Comparison of ENCODE assay signal across 8 mouse cellular contexts in genomic region chr2:32606161-32607142, GRCm38 (mm10). TPM values are rescaled to one million over a fixed set of nuclear protein-coding genes. Genes with fewer than 3 reads are reported as not detected.
DNase-seq lines count a peak whose midpoint lies in the region; ATAC-seq lines count a peak whose summit lies in the region.

No protein-coding gene starts in this region.

- H3K27ac ChIP-seq in embryonic facial prominence, embryonic 13.5 days: peak overlapping the region; percentile 80
- H3K27ac ChIP-seq in heart, embryonic 10.5 days: peak overlapping the region; percentile 94
- H3K27ac ChIP-seq in kidney, embryonic 14.5 days (ENCODE audit: low read depth, low read length): peak overlapping the region; percentile 48; the same call in 1 of the 2 replicates
- peak overlapping the region; percentile 83 for H3K27ac ChIP-seq in liver, embryonic 13.5 days

- DNase-seq in CD4-positive, CD25-positive, alpha-beta regulatory T cell, adult 2 months (ENCODE audit: low read depth, low spot score): peak; percentile 82
- DNase-seq in adrenal gland, postnatal 4 days (ENCODE audit: low spot score in 2 of 2): peak; percentile 61 to 71
- DNase-seq in heart, embryonic 10.5 days (ENCODE audit: low spot score): peak; percentile 92
- peak; percentile 89 for DNase-seq in liver, embryonic 13.5 days
- peak; percentile 83 for DNase-seq in neural tube, embryonic 10.5 days (ENCODE audit: extremely low spot score, low spot score)
- peak; percentile 70 for DNase-seq in telencephalon, adult 2 months (ENCODE audit: low read depth, low spot score)

- H3K27me3 ChIP-seq in embryonic facial prominence, embryonic 13.5 days: no peaks in the 10 kb centered on the region
- H3K27me3 ChIP-seq in heart, embryonic 10.5 days (ENCODE audit: insufficient read depth, poor library complexity, severe bottlenecking): no peaks in the 10 kb centered on the region
- H3K27me3 ChIP-seq in kidney, embryonic 14.5 days (ENCODE audit: control insufficient read depth, insufficient read depth, low read length): no peaks in the 10 kb centered on the region
- no peaks in the 10 kb centered on the region for H3K27me3 ChIP-seq in liver, embryonic 13.5 days

- H3K4me1 ChIP-seq in embryonic facial prominence, embryonic 13.5 days: peaks cover 56% of the 10 kb centered on the region
- H3K4me1 ChIP-seq in heart, embryonic 10.5 days: peaks cover 67% of the 10 kb centered on the region
- peaks cover 25% of the 10 kb centered on the region for H3K4me1 ChIP-seq in kidney, embryonic 14.5 days (ENCODE audit: control insufficient read depth, insufficient read depth, low read length)
- H3K4me1 ChIP-seq in liver, embryonic 13.5 days (replicated peaks): peaks cover 79% of the 10 kb centered on the region

- H3K4me3 ChIP-seq in embryonic facial prominence, embryonic 13.5 days: peak overlapping the region; percentile 74
- H3K4me3 ChIP-seq in heart, embryonic 10.5 days: peak overlapping the region; percentile 82
- peak overlapping the region; percentile 61 for H3K4me3 ChIP-seq in kidney, embryonic 14.5 days (ENCODE audit: low read length)
- H3K4me3 ChIP-seq in liver, embryonic 13.5 days (replicated peaks): peak overlapping the region; percentile 76

- H3K9ac ChIP-seq in embryonic facial prominence, embryonic 13.5 days: peak overlapping the region; percentile 85
- H3K9ac ChIP-seq in kidney, embryonic 14.5 days (ENCODE audit: low read depth, low read length): peak overlapping the region; percentile 74
- peak overlapping the region; percentile 83 for H3K9ac ChIP-seq in liver, embryonic 13.5 days

- 12% methylated on average over 50 of the region's 55 CpGs for WGBS in embryonic facial prominence, embryonic 13.5 days
- 11% methylated on average over 51 of the region's 55 CpGs for WGBS in heart, embryonic 10.5 days
- 13% methylated on average over 48 of the region's 55 CpGs for WGBS in kidney, embryonic 14.5 days
- 9% methylated on average over 52 of the region's 55 CpGs for WGBS in liver, embryonic 13.5 days (ENCODE audit: insufficient replicate concordance)

- H3K36me3 ChIP-seq in embryonic facial prominence, embryonic 13.5 days: no peaks in the 10 kb centered on the region
- no peaks in the 10 kb centered on the region for H3K36me3 ChIP-seq in heart, embryonic 10.5 days
- H3K36me3 ChIP-seq in kidney, embryonic 14.5 days (ENCODE audit: control insufficient read depth, insufficient read depth, low read length): no peaks in the 10 kb centered on the region
- no peaks in the 10 kb centered on the region for H3K36me3 ChIP-seq in liver, embryonic 13.5 days

- no peaks in the 10 kb centered on the region for H3K9me3 ChIP-seq in embryonic facial prominence, embryonic 13.5 days
- no peaks in the 10 kb centered on the region for H3K9me3 ChIP-seq in heart, embryonic 10.5 days
- H3K9me3 ChIP-seq in kidney, embryonic 14.5 days (ENCODE audit: control insufficient read depth, low read length): no peaks in the 10 kb centered on the region
- H3K9me3 ChIP-seq in liver, embryonic 13.5 days (replicated peaks): no peaks in the 10 kb centered on the region

- peak; percentile 66 for ATAC-seq in embryonic facial prominence, embryonic 13.5 days (ENCODE audit: insufficient number of reproducible peaks, insufficient read depth, low FRiP score, low TSS enrichment, low read depth)
- peak; percentile 78 for ATAC-seq in kidney, embryonic 14.5 days (ENCODE audit: low FRiP score, low TSS enrichment)
- ATAC-seq in liver, embryonic 13.5 days (ENCODE audit: low read depth): peak; percentile 74

- H3K4me2 ChIP-seq in embryonic facial prominence, embryonic 13.5 days: peak overlapping the region; percentile 85
- peak overlapping the region; percentile 77 for H3K4me2 ChIP-seq in kidney, embryonic 14.5 days (replicated peaks; ENCODE audit: low read depth, low read length)
- H3K4me2 ChIP-seq in liver, embryonic 13.5 days: peak overlapping the region; percentile 97

RNA-seq across cellular contexts. Expression of gene St6galnac6, which starts 6.9 kb away (rescaled TPM):
- total RNA-seq in adrenal gland, postnatal 4 days (2021): 10 to 100 TPM; 53.0 to 58.0 TPM
- 29.9 and 35.1 TPM in 2 replicates for polyA plus RNA-seq in embryonic facial prominence, embryonic 13.5 days (2015; fragmentation: Nextera tagmentation; extraction: Ambion mirVana)
- polyA plus RNA-seq in heart, embryonic 10.5 days (2016; fragmentation: Nextera tagmentation; extraction: Ambion mirVana): 25.1 and 28.4 TPM in 2 replicates
- 7.0 and 8.7 TPM in 2 replicates for polyA plus RNA-seq in kidney, embryonic 14.5 days (2014; fragmentation: Nextera tagmentation; extraction: Ambion mirVana)
- polyA plus RNA-seq in liver, embryonic 13.5 days (2015; fragmentation: Nextera tagmentation; extraction: Ambion mirVana): 10.0 and 12.8 TPM in 2 replicates

RNA-seq across cellular contexts. Expression of gene Ak1, which starts 15.1 kb away (rescaled TPM):
- 10 to 100 TPM; 53.4 to 68.7 TPM for total RNA-seq in adrenal gland, postnatal 4 days (2021)
- 20.7 and 27.3 TPM in 2 replicates for polyA plus RNA-seq in embryonic facial prominence, embryonic 13.5 days (2015; fragmentation: Nextera tagmentation; extraction: Ambion mirVana)
- polyA plus RNA-seq in heart, embryonic 10.5 days (2016; fragmentation: Nextera tagmentation; extraction: Ambion mirVana): 179 and 305 TPM in 2 replicates
- 22.1 and 25.5 TPM in 2 replicates for polyA plus RNA-seq in kidney, embryonic 14.5 days (2014; fragmentation: Nextera tagmentation; extraction: Ambion mirVana)
- polyA plus RNA-seq in liver, embryonic 13.5 days (2015; fragmentation: Nextera tagmentation; extraction: Ambion mirVana): 2.2 and 2.3 TPM in 2 replicates

RNA-seq across cellular contexts. Expression of gene St6galnac4, which starts 19.6 kb away (rescaled TPM):
- total RNA-seq in adrenal gland, postnatal 4 days (2021): 10 to 100 TPM; 16.4 to 19.4 TPM
- polyA plus RNA-seq in embryonic facial prominence, embryonic 13.5 days (2015; fragmentation: Nextera tagmentation; extraction: Ambion mirVana): 33.1 and 34.7 TPM in 2 replicates
- 39.8 and 49.0 TPM in 2 replicates for polyA plus RNA-seq in heart, embryonic 10.5 days (2016; fragmentation: Nextera tagmentation; extraction: Ambion mirVana)
- polyA plus RNA-seq in kidney, embryonic 14.5 days (2014; fragmentation: Nextera tagmentation; extraction: Ambion mirVana): 15.6 and 20.0 TPM in 2 replicates
- 13.5 and 14.1 TPM in 2 replicates for polyA plus RNA-seq in liver, embryonic 13.5 days (2015; fragmentation: Nextera tagmentation; extraction: Ambion mirVana)

RNA-seq across cellular contexts. Expression of gene 9430097D07Rik, which starts 31.0 kb away (rescaled TPM):
- not detected for total RNA-seq in adrenal gland, postnatal 4 days (2021)
- polyA plus RNA-seq in embryonic facial prominence, embryonic 13.5 days (2015; fragmentation: Nextera tagmentation; extraction: Ambion mirVana): 0.18 TPM in 1 of 2 replicates, not detected in the other
- polyA plus RNA-seq in heart, embryonic 10.5 days (2016; fragmentation: Nextera tagmentation; extraction: Ambion mirVana): 0.09 and 0.15 TPM in 2 replicates
- 0.14 TPM in 1 of 2 replicates, not detected in the other for polyA plus RNA-seq in kidney, embryonic 14.5 days (2014; fragmentation: Nextera tagmentation; extraction: Ambion mirVana)
- polyA plus RNA-seq in liver, embryonic 13.5 days (2015; fragmentation: Nextera tagmentation; extraction: Ambion mirVana): not detected in 2 replicates

RNA-seq across cellular contexts. Expression of gene Pip5kl1, which starts 31.9 kb away (rescaled TPM):
- total RNA-seq in adrenal gland, postnatal 4 days (2021): under 1 TPM; 0.31 to 0.73 TPM
- 0.92 and 1.1 TPM in 2 replicates for polyA plus RNA-seq in embryonic facial prominence, embryonic 13.5 days (2015; fragmentation: Nextera tagmentation; extraction: Ambion mirVana)
- 0.43 and 1.1 TPM in 2 replicates for polyA plus RNA-seq in heart, embryonic 10.5 days (2016; fragmentation: Nextera tagmentation; extraction: Ambion mirVana)
- polyA plus RNA-seq in kidney, embryonic 14.5 days (2014; fragmentation: Nextera tagmentation; extraction: Ambion mirVana): 1.8 and 2.3 TPM in 2 replicates
- polyA plus RNA-seq in liver, embryonic 13.5 days (2015; fragmentation: Nextera tagmentation; extraction: Ambion mirVana): 0.10 TPM in 1 of 2 replicates, not detected in the other

Comparison
In these comparisons a context has a peak if more than half of its experiments do, and no peak if none do; other contexts are left out.
1. Peak in every context shown above with its lines: DNase-seq, ATAC-seq, H3K4me3 ChIP-seq and H3K27ac ChIP-seq.